ENCODE assay signal across 37 mouse cellular contexts in genomic region chr4:106522547-106522946, GRCm38 (mm10). TPM values are rescaled to one million over a fixed set of nuclear protein-coding genes. Genes with fewer than 3 reads are reported as not detected.
"Had no signal": no experiment of that assay in that cellular context is flagged by ENCODE, and none has a peak within 500 bp of the region (broad histone marks: within the 10 kb centered on the region; RNA-seq: fewer than 3 reads in every experiment).

No protein-coding gene starts in this region.

- H3K4me2 ChIP-seq: limb, embryonic 12.5 days; limb, embryonic 13.5 days; limb, embryonic 15.5 days; liver, embryonic 11.5 days; liver, embryonic 12.5 days; liver, embryonic 13.5 days; liver, embryonic 15.5 days; lung, embryonic 14.5 days; lung, embryonic 15.5 days; midbrain, embryonic 11.5 days; midbrain, embryonic 12.5 days; midbrain, embryonic 13.5 days; midbrain, embryonic 15.5 days had no signal

- H3K36me3 ChIP-seq: limb, embryonic 10.5 days; limb, embryonic 12.5 days; limb, embryonic 13.5 days; limb, embryonic 15.5 days; liver, embryonic 12.5 days; liver, embryonic 13.5 days; liver, embryonic 15.5 days; lung, embryonic 15.5 days; midbrain, embryonic 10.5 days; midbrain, embryonic 12.5 days; midbrain, embryonic 13.5 days; midbrain, embryonic 15.5 days had no signal

- ATAC-seq: liver, embryonic 12.5 days; liver, postnatal 0 days; lung, postnatal 0 days; midbrain, embryonic 13.5 days; midbrain, embryonic 15.5 days; midbrain, embryonic 16.5 days had no signal

- DNase-seq: left cerebral cortex, postnatal 4 days; liver; liver, embryonic 13.5 days; liver, postnatal 0 days; lung, adult 2 months; lung, embryonic 14.5 days; lung, postnatal 10 days; lung, postnatal 14 days; lung, postnatal 36 days; lung, postnatal 4 days; midbrain, embryonic 14.5 days had no signal

- H3K27me3 ChIP-seq: limb, embryonic 13.5 days; limb, embryonic 15.5 days; liver, embryonic 12.5 days; liver, embryonic 13.5 days; liver, embryonic 15.5 days; lung, embryonic 15.5 days; midbrain, embryonic 12.5 days; midbrain, embryonic 13.5 days; midbrain, embryonic 15.5 days had no signal

- H3K9ac ChIP-seq: limb, embryonic 12.5 days; limb, embryonic 13.5 days; limb, embryonic 15.5 days; liver, embryonic 12.5 days; liver, embryonic 13.5 days; liver, embryonic 14.5 days; liver, embryonic 15.5 days; liver, postnatal 0 days; lung, embryonic 14.5 days; lung, embryonic 15.5 days; midbrain, embryonic 12.5 days; midbrain, embryonic 13.5 days; midbrain, embryonic 15.5 days had no signal

- H3K4me3 ChIP-seq: limb, embryonic 10.5 days; limb, embryonic 12.5 days; limb, embryonic 13.5 days; limb, embryonic 15.5 days; liver, embryonic 12.5 days; liver, embryonic 13.5 days; liver, embryonic 15.5 days; lung, embryonic 15.5 days; megakaryocyte, embryonic 14.5 days; midbrain, embryonic 10.5 days; midbrain, embryonic 12.5 days; midbrain, embryonic 13.5 days; midbrain, embryonic 15.5 days; myocyte had no signal

- H3K27ac ChIP-seq: limb, embryonic 10.5 days; limb, embryonic 12.5 days; limb, embryonic 13.5 days; limb, embryonic 15.5 days; liver, embryonic 12.5 days; liver, embryonic 13.5 days; liver, embryonic 14.5 days; liver, embryonic 15.5 days; lung, embryonic 15.5 days; macrophage; midbrain, embryonic 10.5 days; midbrain, embryonic 12.5 days; midbrain, embryonic 13.5 days; midbrain, embryonic 15.5 days had no signal

- H3K4me1 ChIP-seq: limb, embryonic 10.5 days; limb, embryonic 12.5 days; limb, embryonic 13.5 days; limb, embryonic 15.5 days; liver, embryonic 12.5 days; liver, embryonic 13.5 days; liver, embryonic 15.5 days; lung, embryonic 15.5 days; midbrain, embryonic 10.5 days; midbrain, embryonic 12.5 days; midbrain, embryonic 13.5 days; midbrain, embryonic 15.5 days had no signal

- H3K9me3 ChIP-seq: limb, embryonic 10.5 days; limb, embryonic 12.5 days; limb, embryonic 13.5 days; limb, embryonic 15.5 days; liver, embryonic 12.5 days; liver, embryonic 13.5 days; liver, embryonic 15.5 days; lung, embryonic 15.5 days; megakaryocyte, embryonic 14.5 days; midbrain, embryonic 10.5 days; midbrain, embryonic 12.5 days; midbrain, embryonic 13.5 days; midbrain, embryonic 15.5 days had no signal

RNA-seq across cellular contexts. Expression of gene Bsnd, which starts 30.5 kb away (rescaled TPM):
- polyA plus RNA-seq: limb, embryonic 10.5 days; limb, embryonic 11.5 days; limb, embryonic 12.5 days; limb, embryonic 13.5 days; limb, embryonic 14.5 days; limb, embryonic 15.5 days; liver, adult 2 months; liver, embryonic 11.5 days; liver, embryonic 12.5 days; liver, embryonic 13.5 days; liver, embryonic 14.5 days; liver, embryonic 15.5 days; liver, embryonic 16.5 days; liver, postnatal 0 days; lung, adult 2 months; lung, embryonic 14.5 days; lung, embryonic 15.5 days; lung, embryonic 16.5 days; lung, postnatal 0 days; macrophage; midbrain, embryonic 10.5 days; midbrain, embryonic 11.5 days; midbrain, embryonic 12.5 days; midbrain, embryonic 13.5 days; midbrain, embryonic 14.5 days; midbrain, embryonic 15.5 days; midbrain, embryonic 16.5 days; midbrain, postnatal 0 days; myocyte; neural tube, embryonic 11.5 days had no signal

RNA-seq across cellular contexts. Expression of gene Pcsk9, which starts 58.4 kb away (rescaled TPM):
- polyA plus RNA-seq: macrophage had no signal
